ENCODE assay signal across 6 mouse cellular contexts in the genomic region with DNA sequence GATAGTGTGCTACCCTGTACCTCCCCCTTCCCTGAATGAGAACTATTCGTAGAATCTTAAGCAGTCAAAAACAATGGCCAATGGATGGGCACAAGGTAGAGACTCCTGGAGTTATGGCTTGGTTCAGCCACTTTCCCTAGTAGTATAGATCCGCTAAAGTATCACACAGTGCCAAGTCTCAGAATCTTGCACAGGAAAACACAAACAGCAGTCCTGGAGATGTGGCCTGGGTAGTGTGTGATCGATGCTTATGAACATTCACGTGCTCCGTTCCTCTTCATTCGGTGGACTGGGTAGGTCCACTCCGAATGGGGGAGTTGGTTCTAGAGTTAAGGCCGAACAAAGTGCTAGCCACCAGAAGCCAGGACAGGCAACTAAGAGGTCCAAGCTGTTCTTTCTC. TPM values are rescaled to one million over a fixed set of nuclear protein-coding genes. Genes with fewer than 3 reads are reported as not detected.
"Had no signal": no experiment of that assay in that cellular context is flagged by ENCODE, and none has a peak within 500 bp of the region (broad histone marks: within the 10 kb centered on the region; RNA-seq: fewer than 3 reads in every experiment).

No protein-coding gene starts in this region.

- H3K27ac ChIP-seq: liver, embryonic 12.5 days; midbrain, embryonic 10.5 days; midbrain, embryonic 15.5 days; neural tube, embryonic 12.5 days had no signal

- H3K4me3 ChIP-seq: midbrain, embryonic 10.5 days; midbrain, embryonic 15.5 days; neural tube, embryonic 12.5 days had no signal

- H3K9ac ChIP-seq: liver, embryonic 12.5 days; midbrain, embryonic 15.5 days; neural tube, embryonic 12.5 days had no signal

- DNase-seq: thymus, postnatal 4 days had no signal

- H3K9me3 ChIP-seq: liver, embryonic 12.5 days; midbrain, embryonic 10.5 days; midbrain, embryonic 15.5 days; neural tube, embryonic 12.5 days had no signal

- H3K36me3 ChIP-seq: liver, embryonic 12.5 days; midbrain, embryonic 10.5 days; midbrain, embryonic 15.5 days; neural tube, embryonic 12.5 days had no signal

- ATAC-seq: liver, embryonic 12.5 days; midbrain, embryonic 15.5 days had no signal

- H3K4me1 ChIP-seq: liver, embryonic 12.5 days had no signal

RNA-seq across cellular contexts. Expression of a gene that starts 1.4 kb away (rescaled TPM):
- total RNA-seq: monocyte, adult 5-6 weeks had no signal
